Mouse (Mus musculus) neutrophil, adult 59 days (primary cell): ENCODE data around the gene Scube2. TPM values are rescaled to one million over a fixed set of nuclear protein-coding genes. Genes with fewer than 3 reads are reported as not detected.

Experiments used
- total RNA-seq, 2 experiments: library from RNA; stranded (reverse); gene quantifications; 1 replicate in 1 of 2; 2 replicates in 1 of 2; pipeline ENCODE4 v1.2.4; 2023

Scube2 gene
- total RNA-seq, result not detected

DNA sequence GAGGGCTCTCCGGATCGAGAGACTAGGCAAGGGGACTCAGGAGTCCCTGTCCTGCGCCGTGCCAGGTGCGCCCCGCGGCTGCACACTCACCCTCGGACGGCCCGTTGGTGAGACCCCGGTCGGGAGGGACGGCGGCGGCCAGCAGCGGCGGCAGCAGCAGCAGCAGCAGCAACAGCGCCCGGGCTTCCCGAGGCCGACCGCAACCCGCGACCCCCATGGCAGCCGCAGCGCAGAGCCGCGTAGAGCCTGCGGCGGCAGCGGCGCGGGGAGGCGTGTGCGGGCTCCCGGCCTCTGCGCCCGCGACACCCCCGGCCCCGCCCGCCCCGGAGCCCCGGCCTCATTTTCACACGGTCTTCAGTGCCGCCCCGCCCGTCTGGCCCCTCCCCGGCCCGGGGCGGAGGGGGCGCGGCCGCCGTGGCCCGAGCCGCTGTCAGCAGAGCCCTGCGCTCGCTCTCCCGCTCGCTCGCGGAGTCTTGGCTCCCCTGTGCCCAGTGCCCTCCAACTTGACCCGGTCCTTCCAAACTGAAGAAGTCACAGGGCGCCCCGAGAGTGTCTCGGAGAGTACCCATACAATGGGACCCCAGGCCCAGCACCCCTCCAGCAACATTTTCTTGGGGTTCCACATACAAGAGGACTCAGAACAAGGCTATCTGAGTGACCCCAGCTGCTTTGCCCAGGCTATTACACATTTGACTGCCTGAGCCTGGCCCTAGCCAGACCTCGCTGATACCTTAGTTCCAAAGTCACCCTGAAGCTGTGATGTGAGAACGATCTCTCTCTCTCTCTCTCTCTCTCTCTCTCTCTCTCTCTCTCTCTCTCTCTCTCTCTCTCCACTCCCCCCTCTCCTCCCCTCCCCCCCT lies at the start of gene Scube2:
TSS of gene Scube2 (minus strand) at position 310 of the 860 bp plus-strand sequence.

GRCm38 (mm10) chr7:109781470-109782203 lies 83.8 kb downstream of the Scube2 start, which contains the start of gene Nrip3:
Gene Nrip3 (minus strand): TSS chr7:109782025.

DNA sequence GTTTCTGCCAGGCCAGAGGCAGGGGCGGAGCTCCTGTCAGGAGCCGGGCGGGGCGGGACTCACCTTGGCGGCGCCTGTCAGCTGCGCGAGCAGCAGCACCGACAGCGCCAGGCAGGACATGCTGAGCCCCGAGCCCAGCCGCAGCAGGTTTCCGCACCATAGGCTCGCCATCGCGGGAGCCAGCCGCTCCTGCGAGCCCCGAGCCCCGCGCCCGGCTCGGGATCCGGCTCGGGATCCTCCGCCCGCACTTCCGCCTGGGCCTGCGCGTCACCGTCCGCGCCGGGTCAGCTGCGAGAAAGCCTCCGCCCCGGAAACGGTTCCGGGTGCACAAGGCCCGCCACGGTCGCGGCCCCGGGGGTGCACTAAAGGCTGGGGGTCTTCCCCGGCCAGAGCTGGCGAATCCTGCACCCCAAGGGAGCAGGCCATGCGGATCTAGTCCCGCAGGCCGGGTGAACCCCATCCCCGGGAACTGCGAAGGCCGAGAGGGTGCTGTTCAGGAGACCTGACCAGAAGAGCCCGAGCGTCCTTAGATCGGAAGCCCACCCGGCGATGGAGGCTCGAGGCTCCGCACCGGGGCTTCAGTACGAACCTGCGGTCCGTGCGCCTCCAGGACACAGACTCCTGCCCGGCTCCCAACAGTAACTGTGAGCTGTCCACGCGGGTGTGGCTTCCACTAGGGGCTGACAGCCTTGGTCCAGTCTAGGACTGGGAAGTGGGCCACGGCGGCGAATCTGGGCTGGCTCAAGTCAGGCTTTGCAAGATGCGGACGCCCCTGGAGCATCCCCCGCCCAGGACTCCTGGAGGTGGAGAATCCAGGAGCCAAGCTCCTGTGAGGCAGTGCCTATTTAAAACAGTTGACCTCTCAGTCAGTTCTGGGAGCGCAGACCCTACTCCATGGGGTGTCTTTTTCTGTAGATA lies 113.2 kb downstream of the Scube2 start, which contains the start of gene Tmem9b:
TSS of gene Tmem9b (minus strand) at position 868 of the 918 bp plus-strand sequence.

Other genes starting within 250 kb of the Scube2 start
- gene St5, start 162.1 kb downstream of the Scube2 start, total RNA-seq, result 1 to 10 TPM; 1.5 to 4.3 TPM
- 10 to 100 TPM in 1 of 2 experiments, 1 to 10 TPM in 1; 9.8 to 10.0 TPM for gene Akip1, start 162.0 kb downstream of the Scube2 start, total RNA-seq
- not detected for gene BC051019, start 141.8 kb downstream of the Scube2 start, total RNA-seq
- gene Ascl3, start 134.0 kb downstream of the Scube2 start, total RNA-seq, result not detected
- gene Tmem9b, start 112.8 kb downstream of the Scube2 start, total RNA-seq, result 10 to 100 TPM; 35.9 to 38.9 TPM
- not detected for gene Nrip3, start 83.7 kb downstream of the Scube2 start, total RNA-seq
- 100 to 1,000 TPM; 231 to 244 TPM for gene Dennd5a, start 94.8 kb upstream of the Scube2 start, total RNA-seq
- 10 to 100 TPM; 54.2 TPM for gene Tmem41b, start 121.2 kb upstream of the Scube2 start, total RNA-seq
- 10 to 100 TPM; 41.5 to 48.8 TPM for gene Ipo7, start 152.6 kb upstream of the Scube2 start, total RNA-seq
- 10 to 100 TPM; 24.1 to 26.0 TPM for gene Zfp143, start 195.5 kb upstream of the Scube2 start, total RNA-seq